Comparison of ENCODE assay signal across 24 mouse cellular contexts in the genomic region with DNA sequence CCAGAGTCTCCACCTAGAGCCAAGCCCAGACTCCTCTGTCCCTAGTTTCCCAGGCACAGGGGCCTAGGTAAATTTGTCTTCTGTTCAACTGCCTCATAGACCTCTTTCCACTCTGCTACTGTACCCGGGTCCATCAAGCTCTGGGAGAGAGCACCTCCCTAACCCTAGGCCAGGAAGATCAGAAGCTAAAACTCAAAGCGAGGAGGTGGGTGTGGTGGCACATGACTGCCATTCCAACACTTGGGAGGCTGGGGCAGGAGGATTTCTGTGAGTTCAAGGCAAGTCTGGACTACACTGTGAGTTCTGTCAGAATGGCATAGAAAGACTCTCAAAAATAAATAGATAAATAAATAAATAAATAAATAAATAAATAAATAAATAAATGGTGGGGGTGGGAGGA.
"Had no signal": no experiment of that assay in that cellular context is flagged by ENCODE, and none has a peak within 500 bp of the region (broad histone marks: within the 10 kb centered on the region; RNA-seq: fewer than 3 reads in every experiment).

No protein-coding gene starts in this region.

- H3K27ac ChIP-seq: gastrocnemius, adult 2 months; heart, embryonic 10.5 days; hindbrain, embryonic 10.5 days; hindbrain, embryonic 12.5 days; hindbrain, embryonic 14.5 days; intestine, embryonic 15.5 days; layer of hippocampus, adult 2 months; left cerebral cortex, adult 2 months; limb, embryonic 10.5 days; limb, embryonic 12.5 days; liver, embryonic 15.5 days had no signal

- H3K36me3 ChIP-seq: heart, embryonic 10.5 days; heart, embryonic 12.5 days; hindbrain, embryonic 10.5 days; hindbrain, embryonic 12.5 days; intestine, embryonic 15.5 days; limb, embryonic 10.5 days; limb, embryonic 12.5 days; liver, embryonic 13.5 days; liver, embryonic 15.5 days had no signal

- H3K4me1 ChIP-seq: hindbrain, embryonic 12.5 days; limb, embryonic 12.5 days had no signal

- H3K4me3 ChIP-seq: gastrocnemius, adult 2 months; heart, embryonic 10.5 days; heart, embryonic 12.5 days; hindbrain, embryonic 10.5 days; hindbrain, embryonic 12.5 days; intestine, embryonic 15.5 days; layer of hippocampus, adult 2 months; left cerebral cortex, adult 2 months; limb, embryonic 10.5 days; limb, embryonic 12.5 days; liver, embryonic 13.5 days; liver, embryonic 15.5 days had no signal

- H3K9me3 ChIP-seq: heart, embryonic 10.5 days; heart, embryonic 12.5 days; hindbrain, embryonic 10.5 days; hindbrain, embryonic 12.5 days; intestine, embryonic 15.5 days; limb, embryonic 12.5 days; liver, embryonic 13.5 days; liver, embryonic 15.5 days had no signal

- DNase-seq: gastrocnemius, adult 2 months; gastrocnemius, postnatal 10 days; gastrocnemius, postnatal 25 days; heart, adult 18-20 months; heart, postnatal 10 days; heart, postnatal 4 days; kidney, adult 18-20 months; kidney, adult 8-10 months; kidney, postnatal 10 days; kidney, postnatal 25 days; kidney, postnatal 4 days; liver; liver, embryonic 13.5 days had no signal

- H3K9ac ChIP-seq: heart, embryonic 12.5 days; hindbrain, embryonic 12.5 days; hindbrain, embryonic 14.5 days; intestine, embryonic 15.5 days; limb, embryonic 12.5 days; liver, embryonic 13.5 days; liver, embryonic 15.5 days had no signal

- H3K27me3 ChIP-seq: heart, embryonic 12.5 days; hindbrain, embryonic 12.5 days; intestine, embryonic 15.5 days; liver, embryonic 13.5 days; liver, embryonic 15.5 days had no signal
